Comparison of ENCODE assay signal across 28 mouse cellular contexts in the genomic region with DNA sequence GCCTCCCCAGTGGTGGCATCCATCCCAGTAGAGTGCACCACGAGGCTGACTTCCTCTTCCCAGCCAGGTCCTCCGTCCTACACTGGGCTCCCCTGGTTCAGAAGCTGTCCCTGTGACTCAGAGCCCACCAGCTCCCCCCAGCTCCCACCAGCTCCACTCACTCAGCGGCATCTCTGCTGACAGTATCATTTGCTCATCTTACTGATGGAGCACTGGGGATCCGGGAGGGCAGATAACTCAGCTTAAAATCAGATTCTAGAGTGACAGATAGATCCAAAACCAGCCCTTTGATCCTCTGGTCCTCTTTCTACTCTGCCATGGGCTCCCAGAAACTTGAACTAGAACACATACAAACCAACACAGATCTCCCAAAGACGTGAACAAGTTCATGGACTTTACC. TPM values are rescaled to one million over a fixed set of nuclear protein-coding genes. Genes with fewer than 3 reads are reported as not detected.
DNase-seq lines count a peak whose midpoint lies in the region; ATAC-seq lines count a peak whose summit lies in the region.
"Had no signal": no experiment of that assay in that cellular context is flagged by ENCODE, and none has a peak within 500 bp of the region (broad histone marks: within the 10 kb centered on the region; RNA-seq: fewer than 3 reads in every experiment).

No protein-coding gene starts in this region.

- no peak overlapping the region for H3K9ac ChIP-seq in kidney, embryonic 16.5 days (replicated peaks; ENCODE audit: low read length)
- H3K9ac ChIP-seq in embryonic facial prominence, embryonic 13.5 days = no peak overlapping the region
- H3K9ac ChIP-seq in limb, embryonic 13.5 days = no peak overlapping the region
- H3K9ac ChIP-seq: forebrain, postnatal 0 days; hindbrain, embryonic 12.5 days; liver, embryonic 15.5 days; lung, embryonic 14.5 days; midbrain, embryonic 15.5 days; neural tube, embryonic 15.5 days had no signal

- H3K27ac ChIP-seq in kidney, embryonic 16.5 days (ENCODE audit: low read length) = no peak overlapping the region
- peak overlapping the region; percentile 35; the same call in 1 of the 2 replicates for H3K27ac ChIP-seq in embryonic facial prominence, embryonic 10.5 days (replicated peaks)
- H3K27ac ChIP-seq in embryonic facial prominence, embryonic 13.5 days = peak overlapping the region; percentile 48; the same call in 1 of the 2 replicates
- peak overlapping the region; percentile 22; the same call in 1 of the 2 replicates for H3K27ac ChIP-seq in limb, embryonic 13.5 days
- H3K27ac ChIP-seq: hindbrain, embryonic 12.5 days; hindbrain, postnatal 0 days; layer of hippocampus, adult 2 months; left cerebral cortex, adult 2 months; liver, embryonic 15.5 days; midbrain, embryonic 15.5 days; neural tube, embryonic 15.5 days; stomach, postnatal 0 days had no signal

- 36% methylated on average over 5 of the region's 5 CpGs for WGBS in kidney, embryonic 16.5 days
- WGBS in embryonic facial prominence, embryonic 10.5 days = 67% methylated on average over 5 of the region's 5 CpGs
- 45% methylated on average over 5 of the region's 5 CpGs for WGBS in embryonic facial prominence, embryonic 13.5 days
- 47% methylated on average over 5 of the region's 5 CpGs for WGBS in limb, embryonic 13.5 days

- DNase-seq in kidney, adult 9 months = no peak
- no peak for DNase-seq in embryonic facial prominence, embryonic 10.5 days (ENCODE audit: low spot score)
- DNase-seq in right cerebral cortex, adult 2 months (ENCODE audit: low spot score in 2 of 2) = no peak
- DNase-seq in ovary, postnatal 10 days (ENCODE audit: low spot score) = no peak
- DNase-seq: adrenal gland, adult 2 months; B cell, adult 2 months; cerebellum, adult 8-10 months; cerebellum, postnatal 25 days; forebrain, postnatal 0 days; heart, postnatal 14 days; lung, embryonic 14.5 days; lung, postnatal 14 days; thymus, adult 18-20 months; thymus, postnatal 25 days had no signal

- no peaks in the 10 kb centered on the region for H3K27me3 ChIP-seq in kidney, embryonic 16.5 days (ENCODE audit: insufficient read depth, low read length)
- H3K27me3 ChIP-seq in embryonic facial prominence, embryonic 10.5 days (replicated peaks; ENCODE audit: low read depth, poor library complexity, severe bottlenecking) = peaks cover 6% of the 10 kb centered on the region
- no peaks in the 10 kb centered on the region for H3K27me3 ChIP-seq in embryonic facial prominence, embryonic 13.5 days
- peaks cover 11% of the 10 kb centered on the region for H3K27me3 ChIP-seq in limb, embryonic 13.5 days
- H3K27me3 ChIP-seq: hindbrain, embryonic 12.5 days; liver, embryonic 15.5 days; midbrain, embryonic 15.5 days; neural tube, embryonic 15.5 days had no signal

- H3K4me2 ChIP-seq in kidney, embryonic 16.5 days (replicated peaks; ENCODE audit: low read depth, low read length) = no peak overlapping the region
- peak overlapping the region; percentile 18; the same call in 1 of the 2 replicates for H3K4me2 ChIP-seq in embryonic facial prominence, embryonic 13.5 days
- H3K4me2 ChIP-seq in limb, embryonic 13.5 days (replicated peaks) = no peak overlapping the region
- H3K4me2 ChIP-seq: hindbrain, embryonic 12.5 days; liver, embryonic 15.5 days; lung, embryonic 14.5 days; midbrain, embryonic 15.5 days; neural tube, embryonic 15.5 days had no signal

- peak; percentile 46; the same call in 1 of the 2 replicates for ATAC-seq in kidney, embryonic 16.5 days (ENCODE audit: low FRiP score, low TSS enrichment)
- no peak for ATAC-seq in embryonic facial prominence, embryonic 13.5 days (ENCODE audit: insufficient number of reproducible peaks, insufficient read depth, low FRiP score, low TSS enrichment, low read depth)
- ATAC-seq in limb, embryonic 13.5 days (ENCODE audit: low FRiP score, low read depth) = no peak
- ATAC-seq: activated CD4-positive, CD25-positive, alpha-beta regulatory T cell, adult 4 months; forebrain, postnatal 0 days; hindbrain, postnatal 0 days; intestine, postnatal 0 days; midbrain, embryonic 15.5 days had no signal

- H3K9me3 ChIP-seq in kidney, embryonic 16.5 days (ENCODE audit: low read length) = no peaks in the 10 kb centered on the region
- no peaks in the 10 kb centered on the region for H3K9me3 ChIP-seq in embryonic facial prominence, embryonic 10.5 days
- no peaks in the 10 kb centered on the region for H3K9me3 ChIP-seq in embryonic facial prominence, embryonic 13.5 days
- no peaks in the 10 kb centered on the region for H3K9me3 ChIP-seq in limb, embryonic 13.5 days
- H3K9me3 ChIP-seq: hindbrain, embryonic 12.5 days; liver, embryonic 15.5 days; midbrain, embryonic 15.5 days; neural tube, embryonic 15.5 days had no signal

- H3K4me3 ChIP-seq in kidney, embryonic 16.5 days (ENCODE audit: low read length) = no peak overlapping the region
- no peak overlapping the region for H3K4me3 ChIP-seq in embryonic facial prominence, embryonic 10.5 days
- no peak overlapping the region for H3K4me3 ChIP-seq in embryonic facial prominence, embryonic 13.5 days
- H3K4me3 ChIP-seq in limb, embryonic 13.5 days = no peak overlapping the region
- H3K4me3 ChIP-seq: erythroblast, embryonic 14.5 days; hindbrain, embryonic 12.5 days; layer of hippocampus, adult 2 months; left cerebral cortex, adult 2 months; liver, embryonic 15.5 days; midbrain, embryonic 15.5 days; neural tube, embryonic 15.5 days had no signal

- H3K36me3 ChIP-seq in kidney, embryonic 16.5 days (ENCODE audit: insufficient read depth, low read length) = no peaks in the 10 kb centered on the region
- no peaks in the 10 kb centered on the region for H3K36me3 ChIP-seq in embryonic facial prominence, embryonic 10.5 days (replicated peaks)
- no peaks in the 10 kb centered on the region for H3K36me3 ChIP-seq in embryonic facial prominence, embryonic 13.5 days
- H3K36me3 ChIP-seq in limb, embryonic 13.5 days = no peaks in the 10 kb centered on the region
- H3K36me3 ChIP-seq: hindbrain, embryonic 12.5 days; liver, embryonic 15.5 days; midbrain, embryonic 15.5 days; neural tube, embryonic 15.5 days had no signal

- peaks cover 14% of the 10 kb centered on the region for H3K4me1 ChIP-seq in kidney, embryonic 16.5 days (ENCODE audit: insufficient read depth, low read length)
- peaks cover 22% of the 10 kb centered on the region for H3K4me1 ChIP-seq in embryonic facial prominence, embryonic 10.5 days
- peaks cover 14% of the 10 kb centered on the region; the same call in 1 of the 2 replicates for H3K4me1 ChIP-seq in embryonic facial prominence, embryonic 13.5 days
- peaks cover 16% of the 10 kb centered on the region for H3K4me1 ChIP-seq in limb, embryonic 13.5 days
- H3K4me1 ChIP-seq: hindbrain, embryonic 12.5 days; liver, embryonic 15.5 days; midbrain, embryonic 15.5 days; neural tube, embryonic 15.5 days had no signal

RNA-seq across cellular contexts. Expression of a gene that starts 57.9 kb away (rescaled TPM):
- 70.9 and 78.3 TPM in 2 replicates for polyA plus RNA-seq in kidney, embryonic 16.5 days (2015; fragmentation: Nextera tagmentation; extraction: Ambion mirVana)
- polyA plus RNA-seq in embryonic facial prominence, embryonic 10.5 days (2016; fragmentation: Nextera tagmentation; extraction: Ambion mirVana) = 124 and 138 TPM in 2 replicates
- polyA plus RNA-seq in embryonic facial prominence, embryonic 13.5 days (2015; fragmentation: Nextera tagmentation; extraction: Ambion mirVana) = 138 and 143 TPM in 2 replicates
- polyA plus RNA-seq in limb, embryonic 13.5 days (2015; fragmentation: Nextera tagmentation; extraction: Ambion mirVana) = 110 and 115 TPM in 2 replicates
